Mouse (Mus musculus) hindbrain, embryonic 10.5 days (tissue): ENCODE measurements around the gene Ubxn6. TPM values are rescaled to one million over a fixed set of nuclear protein-coding genes. Genes with fewer than 3 reads are reported as not detected.
"Not testable (repeated sequence)": the region's sequence is repeated elsewhere in the genome, so short reads cannot be mapped to it uniquely, and the experiment has no call there.

Experiments
- DNase-seq: peaks from one replicate; pipeline ENCODE4 v3.0.0-alpha.2; 2017; ENCODE audit warnings: low spot score
- H3K27ac ChIP-seq: fragments of 300-500 bp; sonication (generic); 2 replicates; pipeline ENCODE4 v1.5.1; 2016; ENCODE audit warnings: mild to moderate bottlenecking, moderate library complexity
- H3K27me3 ChIP-seq: fragments of 300-500 bp; sonication (generic); 2 replicates; pipeline ENCODE4 v1.6.1; 2016; ENCODE audit warnings: mild to moderate bottlenecking; ENCODE audit not compliant: poor library complexity, insufficient read depth, severe bottlenecking
- H3K36me3 ChIP-seq: fragments of 300-500 bp; sonication (generic); 2 replicates; pipeline ENCODE4 v1.6.1; 2016; ENCODE audit warnings: mild to moderate bottlenecking, moderate library complexity
- H3K4me1 ChIP-seq: fragments of 300-500 bp; sonication (generic); replicated peaks from 2 replicates; pipeline ENCODE4 v1.6.1; 2016; ENCODE audit warnings: mild to moderate bottlenecking
- H3K4me3 ChIP-seq: fragments of 300-500 bp; sonication (generic); 2 replicates; pipeline ENCODE4 v1.5.1; 2016; ENCODE audit warnings: mild to moderate bottlenecking, moderate library complexity
- H3K9me3 ChIP-seq: fragments of 300-500 bp; sonication (generic); 2 replicates; pipeline ENCODE4 v1.6.1; 2016; ENCODE audit warnings: mild to moderate bottlenecking, moderate library complexity
- WGBS: fragments of 180-500 bp; shearing (Covaris S2); methylation state at CpG from one replicate; pipeline ENCODE4 v1.1.7; 2016; 5-methylcytosine and 5-hydroxymethylcytosine counted together
- polyA plus RNA-seq: library from polyadenylated mRNA; unstranded; fragments of >200 nt; fragmentation: Nextera tagmentation; extraction: Ambion mirVana; gene quantifications from 2 replicates; pipeline ENCODE4 v1.2.1, GENCODE M21; 2016

The Ubxn6 gene
- polyA plus RNA-seq, 1 experiment from 2014 or later: 52.7 TPM

DNA sequence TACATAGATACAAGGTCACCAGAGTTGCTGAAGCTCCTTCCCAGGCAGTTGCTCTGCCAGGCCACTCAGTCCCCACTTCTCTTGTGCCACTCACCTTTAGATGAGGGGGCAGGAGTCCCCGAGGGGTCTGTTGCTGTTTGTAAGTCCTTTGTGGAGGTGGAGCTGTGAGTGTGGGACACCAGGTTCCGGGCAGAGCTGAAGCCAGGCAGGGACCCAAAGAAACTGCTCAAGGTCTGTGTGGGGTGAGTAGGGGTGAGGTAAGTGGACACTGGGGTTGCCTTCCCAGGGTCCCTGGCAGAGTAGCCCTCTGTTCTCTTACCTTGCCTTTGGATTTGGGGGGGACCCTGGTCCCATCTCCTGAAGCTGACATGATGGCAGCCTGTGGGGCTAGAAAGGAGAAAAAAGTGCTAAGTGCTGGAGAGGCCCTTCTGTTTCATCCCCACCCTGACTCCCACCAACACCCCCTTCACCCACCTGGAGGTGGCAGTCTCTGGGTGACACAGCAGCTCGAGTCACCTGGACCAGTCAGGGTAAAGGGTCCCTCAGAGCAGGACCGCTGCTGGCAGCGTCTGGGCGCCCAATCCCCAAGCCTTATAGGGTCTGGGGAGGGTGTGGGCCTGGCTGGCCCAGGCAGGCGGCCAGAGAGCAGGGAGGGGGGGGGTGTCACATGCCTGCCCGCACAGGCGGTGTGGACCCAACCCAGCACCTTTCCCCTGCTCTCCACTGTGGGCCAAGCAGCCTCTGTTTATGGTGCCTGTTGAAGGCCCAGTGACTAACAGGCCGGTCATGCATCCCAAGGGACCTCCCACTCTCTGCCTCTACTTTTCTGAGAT lies 34.6 kb upstream of the Ubxn6 start, which contains the start of gene Plin4:
TSS of gene Plin4 (minus strand) at position 585 of the 833 bp plus-strand sequence.
- WGBS: 55% methylated on average over 10 of the region's 10 CpGs
- no peak for DNase-seq
- Histone ChIP-seq H3K9me3 (no peaks in the 10 kb centered on the region), H3K36me3 (peaks cover 15% of the 10 kb centered on the region), H3K4me1 (peaks cover 7% of the 10 kb centered on the region), H3K27me3 (no peaks in the 10 kb centered on the region), H3K27ac (0 out of 2 replicates have a peak within 1 kb of the TSS, but pooled peaks have one; percentile 35), H3K4me3 (no peak within 1 kb of the TSS)

GRCm38 (mm10) chr17:56108334-56109044 lies 33.7 kb upstream of the Ubxn6 start:
- H3K27me3 ChIP-seq: no peaks in the 10 kb centered on the region
- no peak for DNase-seq
- whole genome bisulfite sequencing: 84% methylated on average over 6 of the region's 6 CpGs
- H3K36me3 ChIP-seq: peaks cover 22% of the 10 kb centered on the region
- 0 out of 2 replicates have a peak overlapping the region, but pooled peaks have one; percentile 35 for H3K27ac ChIP-seq
- H3K4me1 ChIP-seq: peaks cover 7% of the 10 kb centered on the region
- H3K4me3 ChIP-seq: no peak overlapping the region
- H3K9me3 ChIP-seq: no peaks in the 10 kb centered on the region

DNA sequence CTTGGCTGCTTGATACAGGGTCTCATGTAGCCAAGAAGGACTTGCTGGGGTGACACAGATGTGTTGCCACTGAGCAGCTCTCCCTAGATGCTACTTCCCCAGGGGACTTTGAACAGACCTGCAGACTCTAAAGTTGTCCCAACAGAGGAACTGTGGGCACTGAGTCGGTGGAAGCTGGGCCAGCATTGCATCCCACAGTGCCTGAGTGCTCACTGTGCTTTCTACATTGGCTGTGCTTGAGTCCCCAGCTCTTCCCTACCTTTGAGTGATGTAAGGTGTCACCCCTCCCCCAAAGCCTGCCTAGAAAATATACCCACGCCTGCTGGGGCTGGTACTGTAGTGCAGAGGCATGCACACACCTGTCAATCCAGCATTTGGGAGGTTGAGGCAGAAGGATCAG lies 32.9 kb upstream of the Ubxn6 start:
- no peak overlapping the region for H3K27ac ChIP-seq
- WGBS: 64% methylated on average over 2 of the region's 2 CpGs
- H3K4me1 ChIP-seq: peaks cover 2% of the 10 kb centered on the region
- peaks cover 29% of the 10 kb centered on the region for H3K36me3 ChIP-seq
- DNase-seq: no peak
- H3K4me3 ChIP-seq: no peak overlapping the region
- H3K27me3 ChIP-seq: no peaks in the 10 kb centered on the region
- no peaks in the 10 kb centered on the region for H3K9me3 ChIP-seq

- Histone ChIP-seq H3K4me3 (no peak overlapping the region), H3K27me3 (no peaks in the 10 kb centered on the region), H3K9me3 (no peaks in the 10 kb centered on the region), H3K36me3 (peaks cover 37% of the 10 kb centered on the region), H3K27ac (no peak overlapping the region), H3K4me1 (no peaks in the 10 kb centered on the region)
- WGBS: 81% methylated on average over 4 of the region's 4 CpGs
- no peak for DNase-seq
Observed at GRCm38 (mm10) chr17:56106981-56107380, 32.2 kb upstream of the Ubxn6 start.

GRCm38 (mm10) chr17:56106436-56106835 lies 31.6 kb upstream of the Ubxn6 start:
- H3K27ac ChIP-seq, H3K4me1 ChIP-seq, H3K9me3 ChIP-seq, H3K27me3 ChIP-seq, H3K4me3 ChIP-seq, DNase-seq: not testable (repeated sequence)
- 95% methylated on average over 4 of the region's 4 CpGs for WGBS
- H3K36me3 ChIP-seq: peaks cover 42% of the 10 kb centered on the region

- H3K27ac ChIP-seq, H3K4me1 ChIP-seq, H3K9me3 ChIP-seq, H3K27me3 ChIP-seq, DNase-seq, H3K4me3 ChIP-seq: not testable (repeated sequence)
- H3K36me3 ChIP-seq: peaks cover 58% of the 10 kb centered on the region
- 95% methylated on average over 3 of the region's 5 CpGs for WGBS
Observed at GRCm38 (mm10) chr17:56104821-56105220, 30.0 kb upstream of the Ubxn6 start.

DNA sequence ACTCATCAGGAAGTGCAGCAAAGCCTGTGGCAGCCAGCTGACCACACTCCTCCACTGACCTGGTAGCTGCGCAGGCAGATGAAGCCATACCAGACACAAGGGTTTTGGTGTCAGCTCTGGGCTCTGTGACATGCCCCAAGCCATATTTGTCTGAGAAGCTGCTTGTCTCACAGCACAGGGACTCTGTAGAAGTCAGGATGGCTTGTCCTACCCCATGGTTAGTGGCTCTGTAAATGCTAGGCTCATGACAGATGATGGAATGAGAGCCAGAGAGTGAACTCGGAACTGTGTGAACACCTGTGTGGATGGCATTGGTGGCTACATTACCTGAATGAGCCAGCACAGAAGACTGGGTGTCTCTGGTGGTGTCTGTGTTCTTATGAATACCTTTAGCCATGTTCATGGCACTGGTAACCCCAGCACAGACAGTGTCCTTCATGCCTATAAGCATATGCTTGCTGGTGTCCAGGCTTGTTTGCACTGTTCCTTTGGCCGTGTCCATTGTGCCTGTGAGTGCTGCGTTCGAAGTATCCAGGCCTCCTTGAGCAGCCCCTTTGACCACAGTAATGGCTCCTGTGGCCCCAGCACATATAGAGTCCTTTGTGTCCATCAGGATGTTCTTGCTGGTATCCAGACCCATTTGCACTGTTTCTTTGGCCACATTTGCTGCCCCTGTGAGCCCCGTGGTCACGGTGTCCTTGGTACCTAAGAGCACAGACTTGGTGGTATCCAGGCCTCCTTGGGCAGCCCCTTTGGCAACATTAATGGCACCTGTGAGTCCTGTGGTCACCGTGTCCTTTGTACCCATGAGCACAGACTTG lies 28.8 kb upstream of the Ubxn6 start:
- DNase-seq: no peak
- Histone ChIP-seq H3K9me3 (no peaks in the 10 kb centered on the region), H3K27me3 (no peaks in the 10 kb centered on the region), H3K4me1 (no peaks in the 10 kb centered on the region), H3K36me3 (peaks cover 64% of the 10 kb centered on the region), H3K4me3 (no peak overlapping the region), H3K27ac (no peak overlapping the region)
- WGBS: 96% methylated on average over 8 of the region's 8 CpGs

GRCm38 (mm10) chr17:56102927-56103326 lies 28.1 kb upstream of the Ubxn6 start:
- 94% methylated on average over 9 of the region's 9 CpGs for WGBS
- peaks cover 67% of the 10 kb centered on the region for H3K36me3 ChIP-seq

DNA sequence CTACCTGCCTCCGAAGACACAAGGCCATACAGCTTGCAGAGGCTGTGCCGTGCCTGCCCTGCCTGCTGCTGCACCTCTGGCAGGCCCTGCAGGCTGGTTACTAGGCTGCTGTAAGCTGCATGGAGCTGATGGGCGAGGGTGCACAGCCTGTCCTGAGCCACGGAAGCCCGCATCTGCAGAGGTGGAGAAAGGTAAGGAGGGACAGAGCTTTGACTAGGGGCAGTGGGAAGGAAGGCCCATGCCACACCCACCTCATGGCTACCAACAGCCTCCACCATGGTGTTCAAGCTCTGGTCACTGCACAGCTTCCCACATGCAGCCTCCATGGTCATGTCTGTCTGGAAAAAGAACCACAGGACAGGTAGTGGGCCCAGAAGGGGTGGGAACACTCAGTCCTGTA lies 27.3 kb upstream of the Ubxn6 start:
- no peak overlapping the region for H3K4me3 ChIP-seq
- no peaks in the 10 kb centered on the region for H3K27me3 ChIP-seq
- H3K36me3 ChIP-seq: peaks cover 74% of the 10 kb centered on the region
- H3K9me3 ChIP-seq: no peaks in the 10 kb centered on the region
- no peaks in the 10 kb centered on the region for H3K4me1 ChIP-seq
- H3K27ac ChIP-seq: no peak overlapping the region
- no peak for DNase-seq
- WGBS: 94% methylated on average over 5 of the region's 5 CpGs

More at GRCm38 (mm10) chr17:56102927-56103326, 28.1 kb upstream of the Ubxn6 start:
- no peaks in the 10 kb centered on the region for H3K9me3 ChIP-seq
- no peaks in the 10 kb centered on the region for H3K4me1 ChIP-seq
- no peak overlapping the region for H3K27ac ChIP-seq
- H3K27me3 ChIP-seq: no peaks in the 10 kb centered on the region
- no peak for DNase-seq
- no peak overlapping the region for H3K4me3 ChIP-seq

- Histone ChIP-seq H3K4me3 (no peak overlapping the region), H3K4me1 (no peaks in the 10 kb centered on the region), H3K9me3 (no peaks in the 10 kb centered on the region), H3K36me3 (peaks cover 84% of the 10 kb centered on the region), H3K27me3 (no peaks in the 10 kb centered on the region), H3K27ac (no peak overlapping the region)
- WGBS: 91% methylated on average over 3 of the region's 3 CpGs
- no peak for DNase-seq
Observed at GRCm38 (mm10) chr17:56100811-56101210, 26.0 kb upstream of the Ubxn6 start.

GRCm38 (mm10) chr17:56098711-56099572 lies 24.1 kb upstream of the Ubxn6 start:
- Histone ChIP-seq H3K4me1 (no peaks in the 10 kb centered on the region), H3K27me3 (no peaks in the 10 kb centered on the region), H3K4me3 (no peak overlapping the region), H3K36me3 (peaks cover 98% of the 10 kb centered on the region), H3K9me3 (no peaks in the 10 kb centered on the region), H3K27ac (no peak overlapping the region)
- 91% methylated on average over 15 of the region's 15 CpGs for WGBS
- DNase-seq: no peak

- H3K4me1 ChIP-seq: no peaks in the 10 kb centered on the region
- H3K27me3 ChIP-seq: no peaks in the 10 kb centered on the region
- no peaks in the 10 kb centered on the region for H3K9me3 ChIP-seq
- H3K36me3 ChIP-seq: peaks cover 98% of the 10 kb centered on the region
- H3K27ac ChIP-seq: no peak overlapping the region
- DNase-seq: no peak
- 94% methylated on average over 8 of the region's 8 CpGs for WGBS
- H3K4me3 ChIP-seq: no peak overlapping the region
Observed at GRCm38 (mm10) chr17:56098180-56098579, 23.4 kb upstream of the Ubxn6 start.
